Mouse (Mus musculus): ENCODE data around the gene Iqcn. TPM values are rescaled to one million over a fixed set of nuclear protein-coding genes. Genes with fewer than 3 reads are reported as not detected.

Gene Iqcn
- total RNA-seq, 2 experiments from 2014 or later = not detected

GRCm38 (mm10) chr8:70721601-70722000 is 18.3 kb downstream of the Iqcn start:
- ATAC-seq (replicated peaks; ENCODE audit: low FRiP score, poor library complexity, severe bottlenecking) = no peak

DNA sequence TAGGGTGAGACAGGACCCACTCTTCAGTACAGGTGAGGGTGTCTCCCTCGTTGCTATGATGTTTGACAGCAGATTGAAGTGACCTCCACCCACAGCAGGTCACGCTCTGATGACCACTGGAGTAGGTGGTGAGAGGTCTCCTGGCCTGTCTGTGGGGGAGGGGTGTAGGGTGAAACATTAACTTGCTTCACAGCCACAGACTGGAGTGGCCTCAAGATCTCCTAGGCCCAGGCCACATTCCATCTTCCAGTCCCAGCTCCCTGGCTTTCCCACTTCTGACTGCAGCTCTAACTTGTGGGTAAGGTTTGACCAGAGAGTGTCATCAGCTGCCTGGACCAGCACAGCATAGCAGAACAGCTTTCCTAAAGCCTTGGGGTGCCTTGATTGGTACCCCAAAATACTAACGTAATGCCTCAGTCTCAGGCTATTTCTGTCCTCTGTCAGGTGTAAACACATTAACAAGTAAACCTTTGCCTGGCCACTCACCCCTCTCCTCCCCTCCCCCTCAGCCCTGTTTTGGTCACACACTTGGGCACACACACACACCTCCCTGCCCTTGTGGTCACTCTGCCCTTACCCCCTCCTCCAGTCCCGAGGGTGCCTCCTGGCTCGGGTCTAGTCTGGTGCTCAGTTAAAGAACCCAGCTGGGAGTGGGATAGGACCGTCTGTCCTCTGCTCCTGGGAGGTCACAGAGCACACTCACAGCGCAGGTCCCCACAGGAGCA is 20.4 kb downstream of the Iqcn start, which contains the start of gene Pde4c:
Pde4c (plus strand) TSS at position 235 of the 725 bp plus-strand sequence.
- ATAC-seq (replicated peaks; ENCODE audit: low FRiP score, poor library complexity, severe bottlenecking) = no peak

DNA sequence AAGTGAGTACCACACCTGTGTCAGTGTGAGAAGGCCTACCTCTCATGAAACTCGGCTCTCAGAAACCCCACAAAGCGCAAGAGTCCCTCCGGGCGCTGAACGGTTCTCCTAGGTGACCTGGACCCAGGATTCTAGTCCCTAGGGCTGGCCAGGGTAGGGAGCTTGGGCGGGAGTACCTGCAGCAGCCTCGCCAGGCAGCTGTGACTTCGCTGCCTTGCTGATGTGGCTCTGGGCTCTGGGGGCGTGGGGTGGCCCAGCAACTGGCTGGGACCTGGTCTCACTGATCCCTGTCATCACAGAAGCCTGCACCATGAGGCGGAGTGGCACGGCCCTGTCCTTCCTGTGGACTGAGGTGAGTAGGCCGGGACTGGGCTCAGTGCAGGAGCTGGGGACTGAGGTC is 21.0 kb downstream of the Iqcn start:
- ATAC-seq (replicated peaks; ENCODE audit: low FRiP score, poor library complexity, severe bottlenecking) = no peak

GRCm38 (mm10) chr8:70725792-70726447 is 22.7 kb downstream of the Iqcn start:
- no peak for ATAC-seq (replicated peaks; ENCODE audit: low FRiP score, poor library complexity, severe bottlenecking)

GRCm38 (mm10) chr8:70726721-70727120 is 23.5 kb downstream of the Iqcn start:
- ATAC-seq (replicated peaks; ENCODE audit: low FRiP score, poor library complexity, severe bottlenecking) = no peak

GRCm38 (mm10) chr8:70729808-70730475 is 26.7 kb downstream of the Iqcn start:
- no peak for ATAC-seq (replicated peaks; ENCODE audit: low FRiP score, poor library complexity, severe bottlenecking)

DNA sequence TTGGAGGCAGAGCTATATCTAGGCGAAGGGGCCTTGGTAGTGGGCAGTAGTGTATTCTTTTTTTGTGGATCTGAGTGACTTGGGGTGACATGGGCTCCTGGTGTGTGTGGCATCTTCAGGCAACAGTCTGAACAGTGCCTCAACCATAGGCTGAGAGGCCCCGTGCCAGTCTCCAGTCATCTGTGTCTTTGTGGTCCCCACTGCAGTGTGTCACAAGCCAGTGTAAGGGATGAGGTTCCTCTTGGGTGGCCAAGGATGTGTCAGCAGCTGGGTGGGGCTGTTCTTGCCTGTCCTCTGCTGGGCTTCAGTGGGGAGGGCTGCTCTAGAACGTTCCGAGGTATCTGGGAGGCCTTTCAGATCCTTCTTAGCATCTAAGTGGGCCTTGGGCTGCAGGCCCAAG is 27.7 kb downstream of the Iqcn start:
- ATAC-seq (replicated peaks; ENCODE audit: low FRiP score, poor library complexity, severe bottlenecking) = no peak

GRCm38 (mm10) chr8:70737705-70738104 is 34.4 kb downstream of the Iqcn start:
- ATAC-seq (replicated peaks; ENCODE audit: low FRiP score, poor library complexity, severe bottlenecking) = no peak

GRCm38 (mm10) chr8:70738211-70738610 is 35.0 kb downstream of the Iqcn start:
- no peak for ATAC-seq (replicated peaks; ENCODE audit: low FRiP score, poor library complexity, severe bottlenecking)

DNA sequence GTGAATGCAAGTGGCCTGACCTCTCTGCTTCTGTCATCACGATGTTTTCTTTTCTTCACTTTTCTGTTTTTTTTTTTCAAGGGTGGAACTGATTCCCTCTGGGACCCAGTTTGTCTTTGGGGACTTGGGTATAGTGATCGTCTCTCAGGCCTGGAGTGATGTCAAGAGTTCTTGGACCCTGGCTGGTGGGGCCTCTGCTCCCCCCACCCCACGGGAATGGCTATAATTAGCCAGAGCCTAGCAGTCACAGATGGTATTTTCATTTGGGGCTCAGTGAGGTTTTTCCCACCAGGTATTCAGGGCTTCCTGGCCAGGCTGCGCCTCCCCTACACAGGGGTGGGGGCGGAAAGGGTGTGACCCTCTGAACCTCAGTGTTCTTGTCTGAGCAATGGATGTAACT is 38.4 kb downstream of the Iqcn start:
- ATAC-seq (replicated peaks; ENCODE audit: low FRiP score, poor library complexity, severe bottlenecking) = no peak

DNA sequence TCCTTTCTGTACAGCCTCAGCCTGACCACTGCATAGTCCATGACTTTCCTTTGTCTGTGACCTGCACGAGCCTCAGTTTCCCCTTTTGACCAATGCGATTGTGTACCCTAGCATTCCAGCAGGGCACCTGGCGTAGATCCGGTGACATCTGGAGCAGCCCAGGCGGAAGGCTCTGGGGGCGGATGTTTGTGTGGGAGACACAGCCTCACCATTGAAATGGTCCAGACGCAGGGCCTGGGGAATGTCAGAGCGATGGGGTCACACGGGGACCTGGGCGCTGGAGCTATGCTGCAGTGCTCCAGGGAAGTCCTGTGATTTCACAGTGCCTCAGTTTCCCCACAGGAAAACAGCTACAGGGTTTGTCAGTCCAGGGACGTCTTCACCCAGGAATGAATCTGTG is 38.9 kb downstream of the Iqcn start:
- ATAC-seq (replicated peaks; ENCODE audit: low FRiP score, poor library complexity, severe bottlenecking) = no peak

GRCm38 (mm10) chr8:70742981-70743655 is 39.9 kb downstream of the Iqcn start:
- no peak for ATAC-seq (replicated peaks; ENCODE audit: low FRiP score, poor library complexity, severe bottlenecking)

DNA sequence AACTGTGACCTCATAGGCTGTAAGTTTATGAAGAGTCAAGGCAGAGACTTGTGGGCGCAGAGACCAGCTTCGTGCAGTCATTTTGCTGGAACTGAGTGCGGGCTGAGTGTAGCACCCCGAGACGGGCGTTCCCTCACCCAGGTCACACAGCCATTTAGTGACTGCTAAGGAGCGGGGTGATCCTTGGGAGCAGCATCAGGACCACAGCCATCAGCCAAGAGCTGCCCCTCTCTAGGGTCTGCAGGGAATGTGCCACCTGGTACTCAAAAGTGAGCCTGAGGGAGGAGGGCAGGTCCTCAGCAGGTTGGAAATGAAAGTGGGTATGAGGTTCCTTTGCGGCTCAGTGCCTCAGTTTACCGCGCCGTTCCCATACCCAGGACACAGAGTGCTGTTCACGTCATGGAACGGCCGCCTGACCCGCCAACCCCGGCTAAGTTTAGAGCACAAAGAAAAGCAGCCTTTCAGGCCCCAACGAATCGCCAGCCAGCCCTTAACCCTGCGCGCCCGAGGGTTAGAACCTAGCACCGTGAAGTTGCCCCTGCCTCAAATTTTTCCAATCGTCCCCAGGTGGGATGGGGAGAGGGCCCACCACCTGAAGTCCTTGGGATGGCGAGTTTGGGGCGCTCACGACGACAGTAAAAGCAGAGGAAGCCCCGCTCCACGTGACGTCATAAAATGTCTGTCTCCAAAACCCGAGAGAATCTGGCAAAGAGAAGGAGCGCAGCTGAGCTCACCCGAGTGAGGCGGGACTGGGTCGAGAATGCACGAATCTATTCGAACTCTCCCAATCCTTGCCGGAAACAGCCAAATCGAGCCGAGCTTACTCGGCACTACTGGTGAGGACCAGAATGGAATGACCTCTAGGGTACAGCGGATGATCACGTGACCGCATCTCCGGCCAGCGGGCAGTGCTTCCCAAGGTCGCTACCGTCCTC is 40.7 kb downstream of the Iqcn start:
- no peak for ATAC-seq (replicated peaks; ENCODE audit: low FRiP score, poor library complexity, severe bottlenecking)

DNA sequence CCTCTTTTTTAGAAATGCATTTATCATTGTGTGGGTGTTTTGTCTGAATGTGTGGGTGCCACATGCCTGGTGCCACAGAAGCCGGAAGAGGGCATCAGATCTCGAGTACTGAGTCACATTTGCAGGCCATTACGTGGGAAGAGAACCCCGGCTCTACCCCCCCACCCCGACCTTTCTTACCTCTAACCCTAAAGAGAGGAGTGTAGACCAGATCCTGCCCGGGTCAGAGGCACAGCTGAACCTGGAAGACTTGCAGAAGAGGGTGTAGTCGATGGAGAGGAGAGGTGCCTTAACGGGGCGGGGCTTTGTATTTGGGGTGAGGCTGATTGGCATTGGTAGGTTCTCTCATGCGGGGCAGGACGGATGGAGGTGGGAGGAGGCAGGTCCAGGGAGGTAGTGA is 41.5 kb downstream of the Iqcn start:
- ATAC-seq (replicated peaks; ENCODE audit: low FRiP score, poor library complexity, severe bottlenecking) = no peak

DNA sequence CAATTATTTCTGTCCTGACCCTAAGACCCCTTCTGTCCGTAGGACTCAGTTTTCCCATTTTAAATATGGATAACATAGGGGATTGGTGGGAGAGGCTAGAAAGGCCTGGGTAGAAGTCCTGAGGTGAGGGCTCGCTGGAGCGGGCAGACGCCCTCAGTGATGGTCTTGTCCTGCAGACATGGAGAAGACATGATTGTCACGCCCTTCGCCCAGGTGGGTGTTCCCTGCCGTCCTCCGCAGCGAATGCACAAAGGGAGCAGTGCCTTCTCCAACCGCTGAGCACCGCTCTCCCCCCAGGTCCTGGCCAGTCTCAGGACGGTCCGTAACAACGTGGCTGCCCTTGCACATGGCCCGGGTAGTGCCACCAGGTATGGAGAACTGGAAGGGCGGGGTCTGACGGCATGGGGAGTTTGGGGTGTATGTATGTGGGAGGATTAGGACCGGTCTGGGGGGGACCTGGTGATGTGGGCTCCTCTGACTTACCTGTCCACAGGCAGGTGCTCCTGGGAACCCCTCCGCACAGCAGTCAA is 42.5 kb downstream of the Iqcn start:
- ATAC-seq (replicated peaks; ENCODE audit: low FRiP score, poor library complexity, severe bottlenecking) = no peak

- no peak for ATAC-seq (replicated peaks; ENCODE audit: low FRiP score, poor library complexity, severe bottlenecking)
These were observed 43.4 kb downstream of the Iqcn start for GRCm38 (mm10) chr8:70746676-70747075.

DNA sequence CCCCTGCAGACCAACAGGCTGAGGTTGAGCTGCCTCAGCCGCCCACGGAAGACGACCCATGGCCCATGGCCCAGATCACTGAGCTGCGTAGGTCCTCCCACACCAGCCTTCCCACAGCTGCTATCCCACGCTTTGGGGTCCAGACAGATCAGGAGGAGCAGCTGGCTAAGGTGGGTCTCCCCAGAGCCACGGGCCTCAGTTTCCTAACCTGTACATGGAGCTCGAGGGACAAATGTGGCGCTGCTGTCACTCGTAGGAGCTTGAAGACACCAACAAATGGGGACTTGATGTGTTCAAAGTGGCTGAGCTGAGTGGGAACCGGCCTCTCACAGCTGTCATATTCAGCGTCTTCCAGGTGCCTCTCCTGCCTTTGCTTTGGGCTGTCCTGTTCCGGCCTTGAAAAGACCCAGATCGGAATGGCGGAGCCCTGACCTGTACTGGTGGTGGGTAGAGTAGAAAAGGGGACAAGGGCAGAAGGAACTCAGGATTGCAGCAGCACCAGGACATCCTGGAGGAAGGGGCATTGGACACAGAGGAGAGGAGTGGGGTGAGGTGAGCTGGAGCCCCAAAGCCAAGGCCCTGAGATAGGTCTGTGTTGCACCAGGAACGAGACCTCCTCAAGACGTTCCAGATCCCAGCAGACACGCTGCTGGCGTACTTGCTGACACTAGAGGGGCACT is 44.1 kb downstream of the Iqcn start:
- ATAC-seq (replicated peaks; ENCODE audit: low FRiP score, poor library complexity, severe bottlenecking) = no peak

- no peak for ATAC-seq (replicated peaks; ENCODE audit: low FRiP score, poor library complexity, severe bottlenecking)
These were observed 45.2 kb downstream of the Iqcn start for GRCm38 (mm10) chr8:70748246-70749096.
